Mouse (Mus musculus) cerebellum, postnatal 4 days (tissue): Measurements from ENCODE around the gene Tpk1.
"Not testable (repeated sequence)": the region's sequence is repeated elsewhere in the genome, so short reads cannot be mapped to it uniquely, and the experiment has no call there.

ENCODE experiments used
- DNase-seq, 2 experiments: peaks; one replicate each; pipeline ENCODE4 v3.0.0; 2022; ENCODE audit warnings: low spot score in 2 of 2, mixed read lengths in 1 of 2

Tpk1 gene

GRCm38 (mm10) chr6:43525028-43525427 is 141.1 kb downstream of the Tpk1 start:
- no peak for DNase-seq

GRCm38 (mm10) chr6:43522046-43522445 is 144.0 kb downstream of the Tpk1 start:
- DNase-seq: peak in 1 of 2 experiments; percentile 2

GRCm38 (mm10) chr6:43520218-43520617 is 145.9 kb downstream of the Tpk1 start:
- DNase-seq: no peak

GRCm38 (mm10) chr6:43518378-43518777 is 147.7 kb downstream of the Tpk1 start:
- DNase-seq: no peak

GRCm38 (mm10) chr6:43517316-43517655 is 148.8 kb downstream of the Tpk1 start:
- DNase-seq: no peak

GRCm38 (mm10) chr6:43516593-43517315 is 149.3 kb downstream of the Tpk1 start:
- no peak for DNase-seq

GRCm38 (mm10) chr6:43506686-43507385 is 159.2 kb downstream of the Tpk1 start:
- DNase-seq: not testable (repeated sequence)

GRCm38 (mm10) chr6:43504609-43505230 is 161.4 kb downstream of the Tpk1 start:
- DNase-seq: no peak

GRCm38 (mm10) chr6:43492367-43492766 is 173.7 kb downstream of the Tpk1 start:
- DNase-seq: no peak

- DNase-seq: no peak
Measured at GRCm38 (mm10) chr6:43486691-43487090, 179.4 kb downstream of the Tpk1 start.

GRCm38 (mm10) chr6:43480687-43481086 is 185.4 kb downstream of the Tpk1 start:
- DNase-seq: no peak

GRCm38 (mm10) chr6:43478810-43479209 is 187.3 kb downstream of the Tpk1 start:
- no peak for DNase-seq

GRCm38 (mm10) chr6:43476406-43476805 is 189.7 kb downstream of the Tpk1 start:
- DNase-seq: no peak

GRCm38 (mm10) chr6:43475921-43476320 is 190.2 kb downstream of the Tpk1 start:
- DNase-seq: no peak

- DNase-seq: no peak
Measured at GRCm38 (mm10) chr6:43471556-43471955, 194.5 kb downstream of the Tpk1 start.

GRCm38 (mm10) chr6:43468821-43469594 is 197.1 kb downstream of the Tpk1 start:
- DNase-seq: no peak

GRCm38 (mm10) chr6:43462849-43463369 is 203.2 kb downstream of the Tpk1 start:
- DNase-seq: no peak

- no peak for DNase-seq
Measured at GRCm38 (mm10) chr6:43462189-43462848, 203.8 kb downstream of the Tpk1 start.

- no peak for DNase-seq
Measured at GRCm38 (mm10) chr6:43459082-43459481, 207.0 kb downstream of the Tpk1 start.

- no peak for DNase-seq
Measured at GRCm38 (mm10) chr6:43457989-43458388, 208.1 kb downstream of the Tpk1 start.

GRCm38 (mm10) chr6:43449498-43449897 is 216.6 kb downstream of the Tpk1 start:
- no peak for DNase-seq
